Comparison of ENCODE assay signal across 8 mouse cellular contexts in genomic region chr9:98973101-98973521, GRCm38 (mm10). TPM values are rescaled to one million over a fixed set of nuclear protein-coding genes. Genes with fewer than 3 reads are reported as not detected.
DNase-seq lines count a peak whose midpoint lies in the region; ATAC-seq and TF ChIP-seq lines count a peak whose summit lies in the region.

No protein-coding gene starts in this region.

- no peaks in the 10 kb centered on the region for H3K9me3 ChIP-seq in lung, embryonic 14.5 days (ENCODE audit: low read depth, low read length)
- peaks cover 3% of the 10 kb centered on the region; the same call in 1 of the 2 replicates for H3K9me3 ChIP-seq in liver, embryonic 11.5 days (ENCODE audit: control insufficient read depth, low read length)
- no peaks in the 10 kb centered on the region for H3K9me3 ChIP-seq in stomach, embryonic 15.5 days

- no peak overlapping the region for H3K27ac ChIP-seq in lung, embryonic 14.5 days (ENCODE audit: low read depth)
- H3K27ac ChIP-seq in embryonic fibroblast, embryonic 13.5 days (ENCODE audit: insufficient read depth, low read length): no peak overlapping the region
- no peak overlapping the region for H3K27ac ChIP-seq in liver, embryonic 11.5 days (ENCODE audit: low read depth, low read length)
- H3K27ac ChIP-seq in stomach, embryonic 15.5 days: no peak overlapping the region
- no peak overlapping the region for H3K27ac ChIP-seq in thymus, adult 2 months (ENCODE audit: control insufficient read depth, insufficient read depth, low read length)

- peaks cover 64% of the 10 kb centered on the region for H3K27me3 ChIP-seq in lung, embryonic 14.5 days (ENCODE audit: insufficient read depth, low read length)
- peaks cover 72% of the 10 kb centered on the region for H3K27me3 ChIP-seq in liver, embryonic 11.5 days (replicated peaks; ENCODE audit: control insufficient read depth, insufficient read depth, low read length)
- peaks cover 79% of the 10 kb centered on the region for H3K27me3 ChIP-seq in stomach, embryonic 15.5 days (replicated peaks)
- H3K27me3 ChIP-seq in thymus, adult 2 months (ENCODE audit: control insufficient read depth, insufficient read depth, low read length): peaks cover 7% of the 10 kb centered on the region

- H3K4me1 ChIP-seq in lung, embryonic 14.5 days (ENCODE audit: insufficient read depth): no peaks in the 10 kb centered on the region
- H3K4me1 ChIP-seq in embryonic fibroblast, embryonic 13.5 days (ENCODE audit: control insufficient read depth, insufficient read depth, low read length): 0 out of 2 replicates have a peak, but pooled peaks cover 2% of the 10 kb centered on the region
- H3K4me1 ChIP-seq in liver, embryonic 11.5 days (replicated peaks; ENCODE audit: control insufficient read depth, insufficient read depth, low read length): no peaks in the 10 kb centered on the region
- peaks cover 9% of the 10 kb centered on the region; the same call in 1 of the 2 replicates for H3K4me1 ChIP-seq in stomach, embryonic 15.5 days
- H3K4me1 ChIP-seq in thymus, adult 2 months (replicated peaks; ENCODE audit: control insufficient read depth, insufficient read depth, low read length): no peaks in the 10 kb centered on the region

- no peak for TF ChIP-seq POLR2A in embryonic fibroblast, embryonic 13.5 days (IDR thresholded peaks at IDR 0.05; ENCODE audit: low read depth, low read length)
- TF ChIP-seq POLR2A in thymus, adult 2 months (IDR thresholded peaks at IDR 0.05; ENCODE audit: control insufficient read depth, extremely low read depth, insufficient read depth, low read length, poor library complexity): no peak

- peak overlapping the region; percentile 34 for H3K4me3 ChIP-seq in lung, embryonic 14.5 days (ENCODE audit: low read depth, low read length)
- H3K4me3 ChIP-seq in embryonic fibroblast, embryonic 13.5 days (ENCODE audit: insufficient read depth, low read length): peak overlapping the region; percentile 38
- H3K4me3 ChIP-seq in liver, embryonic 11.5 days (ENCODE audit: low read depth, low read length): peak overlapping the region; percentile 36
- peak overlapping the region; percentile 33 for H3K4me3 ChIP-seq in stomach, embryonic 15.5 days (replicated peaks)
- no peak overlapping the region for H3K4me3 ChIP-seq in thymus, adult 2 months (ENCODE audit: control insufficient read depth, insufficient read depth, low read length)

- H3K4me2 ChIP-seq in lung, embryonic 14.5 days: peak overlapping the region; percentile 63
- H3K4me2 ChIP-seq in liver, embryonic 11.5 days: peak overlapping the region; percentile 59
- H3K4me2 ChIP-seq in stomach, embryonic 15.5 days: peak overlapping the region; percentile 56

- TF ChIP-seq CTCF in lung, embryonic 14.5 days (IDR thresholded peaks at IDR 0.05; ENCODE audit: low read depth): no peak
- no peak for TF ChIP-seq CTCF in embryonic fibroblast, embryonic 13.5 days (IDR thresholded peaks at IDR 0.05; ENCODE audit: borderline replicate concordance, insufficient read depth, low read length)
- TF ChIP-seq CTCF in thymus, adult 2 months (IDR thresholded peaks at IDR 0.05; ENCODE audit: borderline replicate concordance, control insufficient read depth, extremely low read depth, insufficient read depth, low read length, poor library complexity): no peak

- H3K9ac ChIP-seq in lung, embryonic 14.5 days: peak overlapping the region; percentile 29; the same call in 1 of the 2 replicates
- no peak overlapping the region for H3K9ac ChIP-seq in liver, embryonic 11.5 days (ENCODE audit: low read depth, low read length)
- H3K9ac ChIP-seq in stomach, embryonic 15.5 days: no peak overlapping the region

- H3K36me3 ChIP-seq in lung, embryonic 14.5 days (ENCODE audit: insufficient read depth): no peaks in the 10 kb centered on the region
- no peaks in the 10 kb centered on the region for H3K36me3 ChIP-seq in liver, embryonic 11.5 days (ENCODE audit: control insufficient read depth, insufficient read depth, low read length)
- no peaks in the 10 kb centered on the region for H3K36me3 ChIP-seq in stomach, embryonic 15.5 days
- no peaks in the 10 kb centered on the region for H3K36me3 ChIP-seq in thymus, adult 2 months (ENCODE audit: control insufficient read depth, insufficient read depth, low read length)

- ATAC-seq in lung, embryonic 14.5 days (ENCODE audit: insufficient read depth): peak; percentile 70; the same call in 1 of the 2 replicates
- ATAC-seq in liver, embryonic 11.5 days (replicated peaks; ENCODE audit: low FRiP score): no peak
- no peak for ATAC-seq in stomach, embryonic 15.5 days (ENCODE audit: insufficient read depth, low FRiP score, low read depth)

- peak; percentile 37 for DNase-seq in lung, embryonic 14.5 days
- DNase-seq in lung, adult 18-20 months: no peak
- DNase-seq in liver, embryonic 11.5 days (ENCODE audit: low spot score): no peak
- no peak for DNase-seq in urinary bladder, postnatal 4 days (ENCODE audit: low spot score in 2 of 2)
- no peak for DNase-seq in thymus, adult 2 months
- no peak for DNase-seq in adrenal gland, adult 18-20 months (ENCODE audit: low spot score in 2 of 2)

- WGBS in lung, embryonic 14.5 days: under 1% methylated on average over 40 of the region's 40 CpGs
- 1% methylated on average over 40 of the region's 40 CpGs for WGBS in liver, embryonic 11.5 days
- WGBS in stomach, embryonic 15.5 days: under 1% methylated on average over 40 of the region's 40 CpGs
- 3% methylated on average over 40 of the region's 40 CpGs for WGBS in thymus, adult 2 months

RNA-seq across cellular contexts. Expression of gene Faim, which starts 13.1 kb away (rescaled TPM):
- polyA plus RNA-seq in lung, embryonic 14.5 days (2014; fragmentation: Nextera tagmentation; extraction: Ambion mirVana): 45.1 and 47.7 TPM in 2 replicates
- polyA plus RNA-seq in embryonic fibroblast, embryonic 13.5 days (2011; ENCODE audit: insufficient read length, low read depth, missing spikeins): 26.5 and 33.9 TPM in 2 replicates
- polyA plus RNA-seq in liver, embryonic 11.5 days (2014; fragmentation: Nextera tagmentation; extraction: Ambion mirVana): 44.9 and 47.4 TPM in 2 replicates
- polyA plus RNA-seq in stomach, embryonic 15.5 days (2015; fragmentation: Nextera tagmentation; extraction: Ambion mirVana): 41.5 and 42.1 TPM in 2 replicates
- polyA plus RNA-seq in thymus, adult 2 months (2012; rRNA removed): 3.9 and 5.7 TPM in 2 replicates
- total RNA-seq in adrenal gland, adult 18-20 months (2021): 10 to 100 TPM; 16.6 to 20.9 TPM

RNA-seq across cellular contexts. Expression of gene Foxl2, which starts 18.0 kb away (rescaled TPM):
- polyA plus RNA-seq in lung, embryonic 14.5 days (2014; fragmentation: Nextera tagmentation; extraction: Ambion mirVana): 0.07 TPM in 1 of 2 replicates, not detected in the other
- polyA plus RNA-seq in embryonic fibroblast, embryonic 13.5 days (2011; ENCODE audit: insufficient read length, low read depth, missing spikeins): 0.20 and 0.32 TPM in 2 replicates
- not detected in 2 replicates for polyA plus RNA-seq in liver, embryonic 11.5 days (2014; fragmentation: Nextera tagmentation; extraction: Ambion mirVana)
- not detected in 2 replicates for polyA plus RNA-seq in stomach, embryonic 15.5 days (2015; fragmentation: Nextera tagmentation; extraction: Ambion mirVana)
- 0.05 and 0.14 TPM in 2 replicates for polyA plus RNA-seq in thymus, adult 2 months (2012; rRNA removed)
- under 1 TPM in 1 of 2 experiments, not detected in 1; 0.73 TPM for total RNA-seq in adrenal gland, adult 18-20 months (2021)
